Mouse (Mus musculus) hindbrain, embryonic 13.5 days (tissue): ENCODE measurements at regions not wholly inside any gene's neighbourhood (a gene's known extent, or its start where the extent isn't known, plus 50 kb on each side); places are given as distances from the start of the nearest gene placed in this dataset.

Experiments
- ATAC-seq: fragments of 200-750 bp; cut with Nextera tagmentation; 2 replicates; pipeline ENCODE4 v1.8.0; 2017; ENCODE audit warnings: moderate TSS enrichment; ENCODE audit not compliant: low FRiP score
- H3K27ac ChIP-seq: fragments of 300-500 bp; sonication (generic); 2 replicates; pipeline ENCODE4 v1.5.1; 2015; ENCODE audit warnings: inconsistent platforms, mild to moderate bottlenecking, moderate library complexity
- H3K27me3 ChIP-seq: fragments of 300-500 bp; sonication (generic); 2 replicates; pipeline ENCODE4 v1.6.1; 2015; ENCODE audit warnings: mild to moderate bottlenecking, inconsistent platforms
- H3K36me3 ChIP-seq: fragments of 300-500 bp; sonication (generic); 2 replicates; pipeline ENCODE4 v1.6.1; 2015; ENCODE audit warnings: mild to moderate bottlenecking, inconsistent platforms
- H3K4me1 ChIP-seq: fragments of 300-500 bp; sonication (generic); replicated peaks from 2 replicates; pipeline ENCODE4 v1.6.1; 2015; ENCODE audit warnings: inconsistent platforms
- H3K4me2 ChIP-seq: fragments of 300-500 bp; sonication (generic); 2 replicates; pipeline ENCODE4 v1.6.1; 2015; ENCODE audit warnings: inconsistent platforms, mild to moderate bottlenecking, moderate library complexity
- H3K4me3 ChIP-seq: fragments of 300-500 bp; sonication (generic); 2 replicates; pipeline ENCODE4 v1.5.1; 2015; ENCODE audit warnings: mild to moderate bottlenecking, inconsistent platforms
- H3K9ac ChIP-seq: fragments of 300-500 bp; sonication (generic); 2 replicates; pipeline ENCODE4 v1.6.1; 2015; ENCODE audit warnings: mild to moderate bottlenecking, inconsistent platforms
- H3K9me3 ChIP-seq: fragments of 300-500 bp; sonication (generic); 2 replicates; pipeline ENCODE4 v1.6.1; 2016; ENCODE audit warnings: inconsistent platforms
- WGBS: fragments of 180-500 bp; shearing (Covaris S2); methylation state at CpG from one replicate; pipeline ENCODE4 v1.1.7; 2015; 5-methylcytosine and 5-hydroxymethylcytosine counted together

DNA sequence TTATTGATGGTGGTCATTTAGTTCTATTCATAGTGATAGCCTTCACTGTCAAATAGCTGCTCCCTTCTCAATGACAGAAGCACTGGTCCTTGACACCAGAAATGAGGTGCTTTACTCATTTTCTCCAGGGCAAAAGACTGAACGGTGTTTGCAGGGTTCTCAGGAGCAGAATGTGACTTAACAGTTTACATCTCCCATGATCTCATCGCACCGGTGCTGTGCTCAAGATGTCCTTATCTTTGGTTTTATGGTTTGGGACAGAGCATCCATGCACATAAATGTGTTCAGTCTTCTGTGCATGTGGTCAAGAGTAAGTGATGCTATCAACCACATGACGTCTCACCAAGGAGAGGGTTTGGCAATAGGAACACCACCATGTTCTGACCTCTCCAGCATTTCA lies 78.1 kb upstream of the Pdc start:
- Histone ChIP-seq H3K36me3 (no peaks in the 10 kb centered on the region), H3K9me3 (no peaks in the 10 kb centered on the region), H3K27ac (no peak overlapping the region), H3K27me3 (no peaks in the 10 kb centered on the region), H3K9ac (no peak overlapping the region), H3K4me2 (no peak overlapping the region), H3K4me1 (no peaks in the 10 kb centered on the region), H3K4me3 (no peak overlapping the region)
- ATAC-seq = no peak
- 92% methylated on average over 4 of the region's 4 CpGs for WGBS

DNA sequence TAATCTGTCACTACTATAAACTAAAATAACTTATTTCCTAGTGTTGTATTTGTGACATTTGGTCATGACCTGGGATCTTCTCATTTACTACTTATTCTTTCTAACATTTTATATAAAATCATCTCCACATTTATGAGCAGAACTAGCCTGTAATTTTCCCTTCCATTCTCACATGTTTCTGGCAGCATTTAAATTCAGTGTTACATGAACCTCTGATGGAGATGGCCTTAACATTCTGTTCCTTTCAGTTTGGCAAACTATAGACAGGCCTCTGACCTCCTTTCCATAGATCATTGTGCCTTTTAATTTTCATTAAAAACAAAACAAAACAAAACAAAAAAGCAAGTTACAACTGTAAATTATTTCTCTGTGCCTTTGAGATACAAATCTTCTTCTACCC lies 77.1 kb upstream of the Pdc start:
- ATAC-seq = no peak
- Histone ChIP-seq H3K9ac (no peak overlapping the region), H3K4me2 (no peak overlapping the region), H3K9me3 (no peaks in the 10 kb centered on the region), H3K36me3 (no peaks in the 10 kb centered on the region), H3K4me1 (no peaks in the 10 kb centered on the region), H3K27me3 (no peaks in the 10 kb centered on the region), H3K4me3 (no peak overlapping the region), H3K27ac (no peak overlapping the region)

DNA sequence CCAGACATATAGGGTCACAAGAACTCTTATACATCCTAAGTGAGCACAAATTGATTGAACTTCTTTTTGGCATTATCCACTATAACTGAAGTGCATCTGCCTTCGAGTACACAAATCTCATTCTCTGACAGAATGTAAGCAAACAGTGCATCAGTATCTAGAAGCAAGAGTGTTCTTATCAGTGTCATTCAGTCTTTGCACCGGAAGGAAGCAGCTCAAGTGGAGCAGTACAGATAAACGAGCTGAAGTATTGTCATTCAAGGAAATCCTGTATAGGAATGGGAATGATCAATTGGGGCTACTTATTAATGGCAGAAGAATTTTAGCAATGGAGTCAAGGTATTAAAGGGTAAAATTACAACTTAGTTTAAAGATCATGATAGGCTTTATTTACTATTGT lies 74.3 kb upstream of the Pdc start:
- H3K27ac ChIP-seq = no peak overlapping the region
- 70% methylated on average over 3 of the region's 3 CpGs for WGBS
- no peaks in the 10 kb centered on the region for H3K27me3 ChIP-seq
- H3K4me3 ChIP-seq = no peak overlapping the region
- no peaks in the 10 kb centered on the region for H3K9me3 ChIP-seq
- H3K4me2 ChIP-seq = no peak overlapping the region
- no peaks in the 10 kb centered on the region for H3K36me3 ChIP-seq
- H3K4me1 ChIP-seq = no peaks in the 10 kb centered on the region
- ATAC-seq = no peak
- no peak overlapping the region for H3K9ac ChIP-seq

DNA sequence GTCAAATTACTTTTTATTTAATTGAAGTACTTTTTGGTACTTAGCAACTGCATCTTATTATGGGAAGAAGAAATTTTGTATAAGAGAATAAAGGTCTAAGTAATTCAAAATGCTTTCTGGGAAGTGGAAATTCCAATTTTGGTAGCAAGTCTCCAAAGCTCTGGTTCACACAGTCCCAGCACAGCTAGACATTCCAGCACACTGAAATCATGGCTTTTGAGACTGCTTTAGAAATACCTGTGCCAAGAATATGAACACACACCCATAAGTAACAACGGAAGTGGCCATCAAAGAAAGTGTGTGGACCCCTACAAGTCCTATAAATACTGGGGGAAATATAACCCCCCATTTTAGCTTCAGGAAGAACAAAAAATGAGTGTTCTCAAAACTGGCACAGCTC lies 67.8 kb upstream of the Pdc start:
- H3K9ac ChIP-seq = no peak overlapping the region
- H3K4me2 ChIP-seq = no peak overlapping the region
- no peaks in the 10 kb centered on the region for H3K4me1 ChIP-seq
- H3K36me3 ChIP-seq = no peaks in the 10 kb centered on the region
- no peaks in the 10 kb centered on the region for H3K9me3 ChIP-seq
- H3K27me3 ChIP-seq = no peaks in the 10 kb centered on the region
- WGBS = 92% methylated on average over 1 of the region's 1 CpGs
- ATAC-seq = no peak
- no peak overlapping the region for H3K27ac ChIP-seq
- no peak overlapping the region for H3K4me3 ChIP-seq

GRCm38 (mm10) chr1:150251876-150252275 lies 67.3 kb upstream of the Pdc start:
- WGBS = 86% methylated on average over 3 of the region's 3 CpGs
- no peaks in the 10 kb centered on the region for H3K4me1 ChIP-seq

DNA sequence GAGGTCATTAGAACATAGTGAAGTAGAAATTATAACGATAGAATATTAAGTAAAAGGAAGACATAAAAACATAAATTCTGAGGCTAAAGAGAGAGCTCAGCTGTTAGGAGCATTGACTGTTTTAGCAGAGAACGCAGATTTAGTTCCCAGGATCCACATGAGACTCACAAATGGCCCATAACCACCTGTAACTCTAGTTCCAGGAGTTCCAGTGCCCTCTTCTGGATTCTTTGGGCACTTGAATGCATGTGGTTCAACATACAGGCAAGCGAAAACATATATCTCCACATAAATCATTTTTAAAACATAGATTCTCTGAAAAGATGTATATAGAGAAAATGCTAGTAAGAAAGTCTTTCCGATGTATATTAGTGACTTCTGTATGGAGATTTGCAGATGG lies 61.6 kb upstream of the Pdc start:
- Histone ChIP-seq H3K27ac (no peak overlapping the region), H3K4me2 (no peak overlapping the region), H3K4me1 (no peaks in the 10 kb centered on the region), H3K4me3 (no peak overlapping the region), H3K9ac (no peak overlapping the region), H3K27me3 (no peaks in the 10 kb centered on the region), H3K36me3 (no peaks in the 10 kb centered on the region), H3K9me3 (no peaks in the 10 kb centered on the region)
- WGBS = 70% methylated on average over 4 of the region's 4 CpGs
- no peak for ATAC-seq

More at GRCm38 (mm10) chr1:150251876-150252275, 67.3 kb upstream of the Pdc start:
- no peak overlapping the region for H3K4me3 ChIP-seq
- no peak overlapping the region for H3K27ac ChIP-seq
- no peaks in the 10 kb centered on the region for H3K27me3 ChIP-seq
- no peaks in the 10 kb centered on the region for H3K9me3 ChIP-seq
- no peak overlapping the region for H3K4me2 ChIP-seq
- ATAC-seq = no peak
- no peaks in the 10 kb centered on the region for H3K36me3 ChIP-seq
- no peak overlapping the region for H3K9ac ChIP-seq

DNA sequence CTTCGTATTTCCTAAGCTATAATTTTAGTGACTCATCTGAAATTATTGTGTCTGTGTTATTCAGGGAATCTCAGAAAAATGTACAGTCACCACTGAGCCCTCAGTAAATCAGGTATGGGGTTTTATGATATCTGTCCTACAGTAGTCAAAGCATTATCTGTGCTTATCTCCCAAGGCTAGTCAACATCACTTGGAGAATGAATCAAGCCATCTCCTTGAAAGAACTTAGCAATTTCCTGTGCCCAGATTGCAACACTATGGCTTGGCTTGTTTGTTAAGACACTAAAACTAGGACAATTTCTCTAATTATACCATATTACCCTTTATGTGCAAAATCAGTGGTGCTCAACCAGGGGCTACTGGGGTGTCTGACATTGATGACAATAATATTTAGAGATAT lies 58.9 kb upstream of the Pdc start:
- Histone ChIP-seq H3K36me3 (no peaks in the 10 kb centered on the region), H3K27ac (no peak overlapping the region), H3K27me3 (no peaks in the 10 kb centered on the region), H3K9me3 (no peaks in the 10 kb centered on the region), H3K4me1 (no peaks in the 10 kb centered on the region), H3K4me2 (no peak overlapping the region), H3K9ac (no peak overlapping the region), H3K4me3 (no peak overlapping the region)
- no peak for ATAC-seq
- 85% methylated on average over 1 of the region's 1 CpGs for WGBS

GRCm38 (mm10) chr1:150266502-150266901 lies 52.7 kb upstream of the Pdc start:
- no peak overlapping the region for H3K4me2 ChIP-seq
- no peaks in the 10 kb centered on the region for H3K9me3 ChIP-seq
- no peak overlapping the region for H3K9ac ChIP-seq
- H3K4me1 ChIP-seq = no peaks in the 10 kb centered on the region
- H3K4me3 ChIP-seq = no peak overlapping the region
- no peak overlapping the region for H3K27ac ChIP-seq
- no peaks in the 10 kb centered on the region for H3K36me3 ChIP-seq
- WGBS = 40% methylated on average over 3 of the region's 3 CpGs
- H3K27me3 ChIP-seq = no peaks in the 10 kb centered on the region
- peak; percentile 46 for ATAC-seq

DNA sequence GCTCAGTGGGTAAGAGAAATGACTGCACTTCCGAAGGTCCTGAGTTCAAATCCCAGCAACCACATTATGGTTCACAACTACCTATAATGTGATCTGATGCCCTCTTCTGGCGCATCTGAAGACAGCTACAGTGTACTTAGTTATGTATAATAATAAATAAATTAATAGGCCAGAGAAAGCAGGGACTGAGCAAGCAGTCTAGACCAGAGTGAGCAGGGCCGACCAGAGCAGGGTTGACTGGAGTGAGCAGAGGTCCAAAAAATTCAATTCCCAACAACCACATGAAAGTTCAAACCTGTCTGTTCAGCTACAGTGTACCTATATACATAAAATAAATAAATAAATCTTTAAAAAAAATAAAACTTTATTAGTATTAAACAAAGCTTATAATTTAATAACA lies 52.2 kb upstream of the Pdc start:
- Histone ChIP-seq H3K27me3 (no peaks in the 10 kb centered on the region), H3K9ac (no peak overlapping the region), H3K4me3 (no peak overlapping the region), H3K9me3 (no peaks in the 10 kb centered on the region), H3K4me2 (no peak overlapping the region), H3K4me1 (no peaks in the 10 kb centered on the region), H3K27ac (no peak overlapping the region), H3K36me3 (no peaks in the 10 kb centered on the region)
- WGBS = 87% methylated on average over 3 of the region's 3 CpGs
- no peak for ATAC-seq
